Mouse (Mus musculus) CH12.LX (cell line): ENCODE measurements around the gene Dpp6. TPM values are rescaled to one million over a fixed set of nuclear protein-coding genes. Genes with fewer than 3 reads are reported as not detected.

Experiments used
- DNase-seq: peaks from one replicate; pipeline ENCODE4 v3.0.0-alpha.2; 2013; ENCODE audit errors: extremely low read depth
- H3K27ac ChIP-seq: 2 replicates; pipeline ENCODE4 v1.5.1; 2012; ENCODE audit warnings: low read depth, mild to moderate bottlenecking, control low read depth, moderate library complexity; ENCODE audit not compliant: insufficient read depth
- H3K27me3 ChIP-seq: replicated peaks from 2 replicates; pipeline ENCODE3; 2012; ENCODE audit warnings: inconsistent platforms
- H3K36me3 ChIP-seq, 2 experiments: replicated peaks in 1 of 2; 2 replicates each; pipeline versions ENCODE3 to v1.6.1; 2012; ENCODE audit warnings: inconsistent platforms in 1 of 2, low read length in 1 of 2, mild to moderate bottlenecking in 1 of 2, mixed read lengths in 1 of 2, moderate library complexity in 1 of 2; ENCODE audit not compliant: control insufficient read depth in 1 of 2, insufficient read depth in 1 of 2
- H3K4me1 ChIP-seq, 2 experiments: 2 replicates each; pipeline ENCODE4 v1.6.1; 2012; ENCODE audit warnings: inconsistent platforms in 1 of 2, moderate library complexity in 1 of 2; ENCODE audit not compliant: insufficient read depth in 2 of 2, control insufficient read depth in 1 of 2
- H3K4me2 ChIP-seq: 2 replicates; pipeline ENCODE4 v1.6.1; 2012; ENCODE audit warnings: low read depth, mild to moderate bottlenecking, control low read depth; ENCODE audit not compliant: poor library complexity, insufficient read depth, severe bottlenecking
- H3K4me3 ChIP-seq, 3 experiments: fragments of 150-350 bp in 1 of 3; sonication (generic) in 1 of 3; replicated peaks in 1 of 3; 2 replicates each; pipeline versions ENCODE3 to v1.5.1; 2011 to 2012; ENCODE audit warnings: low read depth in 2 of 3, low read length in 2 of 3, mild to moderate bottlenecking in 2 of 3, moderate library complexity in 2 of 3, control low read depth in 1 of 3, improper control_type of control experiment in 1 of 3, inconsistent platforms in 1 of 3, mixed read lengths in 1 of 3; ENCODE audit not compliant: poor library complexity in 1 of 3
- H3K79me2 ChIP-seq: replicated peaks from 2 replicates; pipeline ENCODE4 v1.6.1; 2012; ENCODE audit warnings: mild to moderate bottlenecking, moderate library complexity; ENCODE audit not compliant: control insufficient read depth, poor library complexity, insufficient read depth, severe bottlenecking; ENCODE audit errors: extremely low read depth
- H3K9ac ChIP-seq: 2 replicates; pipeline ENCODE4 v1.6.1; 2012; ENCODE audit warnings: low read depth, mild to moderate bottlenecking, control low read depth, moderate library complexity; ENCODE audit not compliant: insufficient read depth
- H3K9me3 ChIP-seq: replicated peaks from 2 replicates; pipeline ENCODE3; 2012; ENCODE audit warnings: low read length, inconsistent platforms, mixed read lengths
- CHD2 ChIP-seq: IDR thresholded peaks from 2 replicates; pipeline ENCODE4 v1.6.1; 2011; ENCODE audit warnings: low read length, improper control_type of control experiment
- CTCF ChIP-seq, 2 experiments: IDR thresholded peaks in 1 of 2; conservative IDR thresholded peaks in 1 of 2; 2 replicates each; pipeline ENCODE4 v1.5.1; 2011 to 2012; ENCODE audit warnings: low read depth in 2 of 2, low read length in 2 of 2, improper control_type of control experiment in 1 of 2, inconsistent platforms in 1 of 2, mild to moderate bottlenecking in 1 of 2, moderate library complexity in 1 of 2
- E2F4 ChIP-seq: IDR thresholded peaks from 2 replicates; pipeline ENCODE4 v1.6.1; 2011; ENCODE audit warnings: low read depth, low read length, improper control_type of control experiment; ENCODE audit not compliant: insufficient replicate concordance
- HCFC1 ChIP-seq: IDR thresholded peaks from 2 replicates; pipeline ENCODE4 v1.6.1; 2012; ENCODE audit warnings: low read depth, mild to moderate bottlenecking, inconsistent platforms, low read length, improper control_type of control experiment
- IRF4 ChIP-seq: IDR thresholded peaks from 2 replicates; pipeline ENCODE4 v1.6.1; 2014; ENCODE audit warnings: low read depth, mild to moderate bottlenecking, inconsistent platforms, low read length, improper control_type of control experiment
- JUN ChIP-seq: IDR thresholded peaks from 2 replicates; pipeline ENCODE4 v1.6.1; 2011; ENCODE audit warnings: low read depth, mild to moderate bottlenecking, low read length, improper control_type of control experiment, moderate library complexity; ENCODE audit not compliant: insufficient read depth
- MAFK ChIP-seq: IDR thresholded peaks from 2 replicates; pipeline ENCODE4 v1.6.1; 2011; ENCODE audit warnings: low read length, improper control_type of control experiment; ENCODE audit not compliant: insufficient replicate concordance
- MAX ChIP-seq: IDR thresholded peaks from 2 replicates; pipeline ENCODE4 v1.6.1; 2011; ENCODE audit warnings: low read length, improper control_type of control experiment
- MEF2A ChIP-seq: IDR thresholded peaks from 2 replicates; pipeline ENCODE4 v1.6.1; 2014; ENCODE audit warnings: low read depth, mild to moderate bottlenecking, inconsistent platforms, low read length, improper control_type of control experiment, borderline replicate concordance
- POLR2AphosphoS2 ChIP-seq: IDR thresholded peaks from 2 replicates; pipeline ENCODE4 v1.6.1; 2011; ENCODE audit warnings: low read depth, low read length, improper control_type of control experiment
- RAD21 ChIP-seq: IDR thresholded peaks from 2 replicates; pipeline ENCODE4 v1.6.1; 2011; ENCODE audit warnings: low read depth, mild to moderate bottlenecking, low read length, improper control_type of control experiment, moderate library complexity
- RCOR1 ChIP-seq: conservative IDR thresholded peaks from 2 replicates; pipeline ENCODE4 v1.6.1; 2012; ENCODE audit warnings: low read depth, mild to moderate bottlenecking, inconsistent platforms, low read length, improper control_type of control experiment
- ZNF384 ChIP-seq: IDR thresholded peaks from 2 replicates; pipeline ENCODE4 v1.6.1; 2012; ENCODE audit warnings: low read depth, low read length, improper control_type of control experiment, inconsistent platforms
- dilution Hi-C: fragments of 300-500 bp; cut with MboI; formaldehyde crosslinking; loops from 2 replicates; pipeline ENCODE4 v1.14.3; 2020; ENCODE audit warnings: low sequenced_read_pairs; ENCODE audit not compliant: extremely low pct_unique_long_range_greater_than_20kb, extremely low pct_ligation_motif_present
- in situ Hi-C: fragments of 300-500 bp; cut with MboI; formaldehyde crosslinking; loops from 3 replicates; pipeline ENCODE4 v1.14.3; 2019; ENCODE audit warnings: low sequenced_read_pairs, low pct_ligation_motif_present, low pct_unique_long_range_greater_than_20kb, mixed read lengths
- polyA plus RNA-seq: library from polyadenylated mRNA; unstranded; fragments of >175 nt; gene quantifications from 2 replicates; pipeline ENCODE4 v1.2.1, GENCODE M21; 2012; ENCODE audit warnings: low read depth; ENCODE audit not compliant: insufficient read length
- total RNA-seq, 2 experiments: library from RNA; depleted of rRNA; stranded (reverse); fragments of 300-350 nt in 1 of 2; fragments of >200 nt in 1 of 2; gene quantifications; 2 replicates each; pipeline ENCODE4 v1.2.3; 2012 to 2014

The Dpp6 gene
- total and polyA plus RNA-seq, 3 experiments, result not detected

- Histone ChIP-seq H3K79me2 (no peaks in the 10 kb centered on the region), H3K9me3 (peaks cover 69% of the 10 kb centered on the region), H3K4me3 (no peak overlapping the region), H3K9ac (no peak overlapping the region), H3K4me2 (no peak overlapping the region), H3K27me3 (no peaks in the 10 kb centered on the region), H3K27ac (no peak overlapping the region), H3K4me1 (no peaks in the 10 kb centered on the region), H3K36me3 (no peaks in the 10 kb centered on the region)
- dilution Hi-C loops (no loop called here), in situ Hi-C loops (no loop called here)
- no peak for DNase-seq
- TF ChIP-seq CTCF (conservative IDR thresholded peaks at IDR 0.05 in 1 of 2, IDR thresholded peaks at IDR 0.05 in 1 of 2; ENCODE audit: low read depth in 2 of 2, low read length in 2 of 2) (no peak), MAX (no peak), RAD21 (no peak), RCOR1 (no peak), POLR2AphosphoS2 (no peak), CHD2 (no peak), IRF4 (no peak), HCFC1 (no peak), MEF2A (no peak), E2F4 (no peak), ZNF384 (no peak)
These were observed 192.2 kb downstream of the Dpp6 start for GRCm38 (mm10) chr5:27009157-27009556.

GRCm38 (mm10) chr5:27010582-27010981 is 193.6 kb downstream of the Dpp6 start:
- DNase-seq, result no peak
- H3K27ac ChIP-seq, result no peak overlapping the region
- no peak for TF ChIP-seq CHD2
- no peaks in the 10 kb centered on the region for H3K4me1 ChIP-seq
- no peak overlapping the region for H3K4me2 ChIP-seq
- H3K27me3 ChIP-seq, result no peaks in the 10 kb centered on the region
- in situ Hi-C loops (no loop called here), dilution Hi-C loops (no loop called here)
- H3K4me3 ChIP-seq, result no peak overlapping the region
- no peaks in the 10 kb centered on the region for H3K79me2 ChIP-seq
- H3K36me3 ChIP-seq, result no peaks in the 10 kb centered on the region
- H3K9ac ChIP-seq, result no peak overlapping the region
- H3K9me3 ChIP-seq, result peaks cover 72% of the 10 kb centered on the region

DNA sequence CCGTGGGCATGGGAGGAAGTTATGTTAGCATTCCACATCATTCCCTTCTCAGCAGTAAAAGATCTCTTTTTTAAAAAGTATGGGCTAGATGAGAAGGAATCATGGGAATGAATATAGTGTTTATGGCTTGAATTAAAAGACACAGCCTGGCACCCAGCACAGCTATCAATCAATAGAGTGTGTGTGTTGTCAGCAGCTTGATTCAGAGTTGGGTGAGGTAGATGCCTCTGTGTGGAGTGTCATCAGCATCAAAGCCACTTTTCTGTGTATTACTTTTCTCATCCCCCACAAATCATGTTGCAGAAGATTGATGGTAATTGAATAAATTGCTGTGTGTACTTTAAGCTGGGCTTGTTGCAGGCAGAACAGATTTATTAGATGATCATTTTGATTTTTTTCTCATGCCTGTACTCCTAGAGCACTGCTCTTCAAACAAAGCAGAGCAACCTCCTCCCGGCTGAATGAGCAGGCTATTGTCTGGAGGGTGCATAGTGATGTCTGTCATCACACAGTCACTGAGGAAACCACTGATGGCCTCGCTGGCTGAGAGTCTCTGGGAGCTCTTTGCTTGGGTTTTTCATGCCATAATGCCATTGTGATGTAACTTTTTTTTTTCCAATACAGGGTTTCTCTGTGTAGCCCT is 201.4 kb downstream of the Dpp6 start:
- in situ Hi-C loops (no loop called here), dilution Hi-C loops (no loop called here)
- Histone ChIP-seq H3K27ac (no peak overlapping the region), H3K36me3 (no peaks in the 10 kb centered on the region), H3K4me1 (no peaks in the 10 kb centered on the region), H3K9me3 (peaks cover 54% of the 10 kb centered on the region), H3K9ac (no peak overlapping the region), H3K79me2 (no peaks in the 10 kb centered on the region), H3K4me2 (no peak overlapping the region), H3K27me3 (no peaks in the 10 kb centered on the region), H3K4me3 (no peak overlapping the region)
- DNase-seq, result no peak
- no peak for TF ChIP-seq MAFK
- TF ChIP-seq JUN, result no peak
